Comparison of ENCODE assay signal across 12 mouse cellular contexts in the genomic region with DNA sequence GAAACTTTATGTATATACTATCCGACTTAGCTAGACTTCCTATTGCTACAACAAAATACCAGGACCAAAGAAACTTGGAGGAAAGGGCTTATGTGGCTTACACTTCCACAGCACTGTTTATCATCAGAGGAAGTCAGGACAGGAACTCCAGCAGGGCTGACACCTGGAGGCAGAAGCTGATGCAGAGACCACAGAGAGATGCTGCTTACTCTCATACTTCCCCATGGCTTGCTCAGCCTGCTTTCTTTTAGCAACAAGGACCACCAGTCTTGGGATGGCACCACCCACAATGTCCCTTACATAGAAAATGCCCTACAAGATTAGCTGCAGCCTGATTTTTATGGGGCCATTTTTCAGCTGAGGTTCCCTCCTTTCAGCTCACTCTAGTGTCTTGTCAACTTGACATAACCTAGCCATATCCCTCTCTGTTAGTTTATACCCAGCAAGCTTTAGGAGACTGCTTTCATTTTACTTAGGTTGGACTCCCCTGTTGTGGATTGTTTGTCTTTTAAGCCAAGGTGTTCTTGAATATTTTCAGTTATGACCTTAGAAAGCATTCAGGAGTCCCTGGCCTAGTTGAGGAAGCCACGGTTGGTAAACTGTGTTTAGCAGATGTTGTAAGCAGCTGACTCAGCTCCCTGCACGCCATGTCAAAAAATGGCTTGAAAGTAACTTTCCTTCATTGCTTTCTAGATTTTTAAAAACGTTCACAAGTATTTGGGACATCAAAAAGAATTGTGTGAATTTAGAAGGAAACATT.
DNase-seq lines count a peak whose midpoint lies in the region; ATAC-seq and TF ChIP-seq lines count a peak whose summit lies in the region.
"Had no signal": no experiment of that assay in that cellular context is flagged by ENCODE, and none has a peak within 500 bp of the region (broad histone marks: within the 10 kb centered on the region; RNA-seq: fewer than 3 reads in every experiment).

No protein-coding gene starts in this region.

- intact Hi-C loops in left cerebral cortex, postnatal 36 days (cut with DNase I), result no loop called here

- no peak for DNase-seq in layer of hippocampus, adult 2 months (ENCODE audit: low spot score in 2 of 2)
- no peak for DNase-seq in layer of hippocampus, adult 8-10 months (ENCODE audit: low spot score in 2 of 2)
- DNase-seq in A20 (ENCODE audit: low read depth, low spot score), result peak; percentile 38
- peak; percentile 32 for DNase-seq in CD4-positive, CD25-positive, alpha-beta regulatory T cell, adult 2 months (ENCODE audit: low read depth, low spot score)
- no peak for DNase-seq in left cerebral cortex, postnatal 36 days (ENCODE audit: low spot score in 2 of 2)
- DNase-seq in cerebellum, adult 11-12 months, result no peak
- DNase-seq: right cerebral cortex, adult 18-20 months had no signal

- H3K27ac ChIP-seq in layer of hippocampus, adult 2 months, result peak overlapping the region; percentile 15; the same call in 1 of the 2 replicates
- H3K27ac ChIP-seq: hindbrain, embryonic 12.5 days; kidney, embryonic 15.5 days had no signal

- TF ChIP-seq CTCF in layer of hippocampus, adult 2 months (conservative IDR thresholded peaks at IDR 0.05), result no peak

- no peak overlapping the region for H3K4me3 ChIP-seq in layer of hippocampus, adult 2 months
- H3K4me3 ChIP-seq: heart, embryonic 12.5 days; hindbrain, embryonic 12.5 days; kidney, embryonic 15.5 days had no signal

- ATAC-seq in megakaryocyte, adult 5-6 weeks (ENCODE audit: poor library complexity, severe bottlenecking), result peak; percentile 66
- ATAC-seq: midbrain, embryonic 16.5 days had no signal

Comparison
In these comparisons a context has a peak if more than half of its experiments do, and no peak if none do; other contexts are left out.
1. DNase-seq: peak in A20 (single experiment) and CD4-positive, CD25-positive, alpha-beta regulatory T cell, adult 2 months (single experiment); none in layer of hippocampus, adult 2 months (0 of 2), layer of hippocampus, adult 8-10 months (0 of 2), left cerebral cortex, postnatal 36 days (0 of 2) and cerebellum, adult 11-12 months (single experiment).